Mouse (Mus musculus) embryonic facial prominence, embryonic 15.5 days (tissue): ENCODE data around the gene Alox12. TPM values are rescaled to one million over a fixed set of nuclear protein-coding genes. Genes with fewer than 3 reads are reported as not detected.

Experiments
- microRNA counts: library from miRNA; unstranded; fragments of <30 nt; microRNA quantifications from one replicate; lab custom pipeline; 2016
- microRNA-seq: library from miRNA; unstranded; fragments of <30 nt; microRNA quantifications from one replicate; pipeline ENCODE4, GENCODE M21; 2016; ENCODE audit warnings: borderline number of aligned reads
- polyA plus RNA-seq: library from polyadenylated mRNA; unstranded; fragments of >200 nt; fragmentation: Nextera tagmentation; extraction: Ambion mirVana; gene quantifications from 2 replicates; pipeline ENCODE4 v1.2.1, GENCODE M21; 2015

Alox12 gene
- polyA plus RNA-seq, 1 experiment from 2014 or later: 17.6 TPM

MicroRNAs within 50 kb of the gene (microRNA counts, 519-probe panel; counts per million panel counts)
- microRNA mmu-miR-195 (lab: Ali Mortazavi, UCI): 832 counts per million, percentile 3 among the panel's probes with 10 or more counts
- microRNA mmu-miR-497 (lab: Ali Mortazavi, UCI): 2,146 counts per million, percentile 46 among the panel's probes with 10 or more counts

Small RNA genes lying within 50 kb of the gene (microRNA-seq; reads per million reads assigned to microRNA genes)
- 892 reads per million, percentile 75 among the genes with 10 or more reads in this experiment for gene Mir195a
- not detected for gene Mir497
- not detected for gene Mir497b

Other genes with a start within 250 kb of the Alox12 start
- 95.6 and 97.7 TPM in 2 replicates for gene Acadvl, start 239.9 kb downstream of the Alox12 start, polyA plus RNA-seq
- gene Dlg4, start 238.4 kb downstream of the Alox12 start, polyA plus RNA-seq: 11.4 and 14.4 TPM in 2 replicates
- gene Asgr1, start 201.3 kb downstream of the Alox12 start, polyA plus RNA-seq: 0.24 and 0.27 TPM in 2 replicates
- gene Asgr2, start 162.7 kb downstream of the Alox12 start, polyA plus RNA-seq: 0.12 and 0.26 TPM in 2 replicates
- 0.42 and 2.1 TPM in 2 replicates for gene Mgl2, start 125.0 kb downstream of the Alox12 start, polyA plus RNA-seq
- gene Clec10a, start 99.2 kb downstream of the Alox12 start, polyA plus RNA-seq: 1.5 and 2.6 TPM in 2 replicates
- 6.9 and 11.2 TPM in 2 replicates for gene Slc16a11, start 42.6 kb downstream of the Alox12 start, polyA plus RNA-seq
- 10.3 and 13.2 TPM in 2 replicates for gene Slc16a13, start 34.3 kb downstream of the Alox12 start, polyA plus RNA-seq
- gene Bcl6b, start 25.6 kb downstream of the Alox12 start, polyA plus RNA-seq: 11.9 and 12.4 TPM in 2 replicates
- gene 0610010K14Rik, start 17.4 kb downstream of the Alox12 start, polyA plus RNA-seq: 157 and 177 TPM in 2 replicates
- gene Gm21988, start 15.5 kb downstream of the Alox12 start, polyA plus RNA-seq: 9.5 and 12.0 TPM in 2 replicates
- 231 and 240 TPM in 2 replicates for gene Rnasek, start 15.5 kb downstream of the Alox12 start, polyA plus RNA-seq
- gene Alox12e, start 67.3 kb upstream of the Alox12 start, polyA plus RNA-seq: 5.9 and 6.9 TPM in 2 replicates
- gene Alox15, start 96.7 kb upstream of the Alox12 start, polyA plus RNA-seq: 1.3 and 2.6 TPM in 2 replicates
- gene Pelp1, start 154.7 kb upstream of the Alox12 start, polyA plus RNA-seq: 33.6 and 35.0 TPM in 2 replicates
- gene Arrb2, start 177.3 kb upstream of the Alox12 start, polyA plus RNA-seq: 26.1 and 28.8 TPM in 2 replicates
- gene Med11, start 196.6 kb upstream of the Alox12 start, polyA plus RNA-seq: 37.0 and 42.9 TPM in 2 replicates
- gene Zmynd15, start 204.1 kb upstream of the Alox12 start, polyA plus RNA-seq: 0.63 and 0.71 TPM in 2 replicates
- 4.1 and 4.5 TPM in 2 replicates for gene Cxcl16, start 204.6 kb upstream of the Alox12 start, polyA plus RNA-seq
- gene Tm4sf5, start 249.9 kb upstream of the Alox12 start, polyA plus RNA-seq: 1.1 TPM in 1 of 2 replicates, not detected in the other